Mouse (Mus musculus) embryo, embryonic 10 days (tissue): ENCODE measurements around the gene Thsd7a.
A peak's percentile ranks its signal among the peaks of the same experiment; 100 is the strongest.

ENCODE experiments used
- DNase-seq: peaks from one replicate; pipeline ENCODE4 v3.0.0-alpha.2; 2015; ENCODE audit warnings: low spot score

Gene Thsd7a

DNA sequence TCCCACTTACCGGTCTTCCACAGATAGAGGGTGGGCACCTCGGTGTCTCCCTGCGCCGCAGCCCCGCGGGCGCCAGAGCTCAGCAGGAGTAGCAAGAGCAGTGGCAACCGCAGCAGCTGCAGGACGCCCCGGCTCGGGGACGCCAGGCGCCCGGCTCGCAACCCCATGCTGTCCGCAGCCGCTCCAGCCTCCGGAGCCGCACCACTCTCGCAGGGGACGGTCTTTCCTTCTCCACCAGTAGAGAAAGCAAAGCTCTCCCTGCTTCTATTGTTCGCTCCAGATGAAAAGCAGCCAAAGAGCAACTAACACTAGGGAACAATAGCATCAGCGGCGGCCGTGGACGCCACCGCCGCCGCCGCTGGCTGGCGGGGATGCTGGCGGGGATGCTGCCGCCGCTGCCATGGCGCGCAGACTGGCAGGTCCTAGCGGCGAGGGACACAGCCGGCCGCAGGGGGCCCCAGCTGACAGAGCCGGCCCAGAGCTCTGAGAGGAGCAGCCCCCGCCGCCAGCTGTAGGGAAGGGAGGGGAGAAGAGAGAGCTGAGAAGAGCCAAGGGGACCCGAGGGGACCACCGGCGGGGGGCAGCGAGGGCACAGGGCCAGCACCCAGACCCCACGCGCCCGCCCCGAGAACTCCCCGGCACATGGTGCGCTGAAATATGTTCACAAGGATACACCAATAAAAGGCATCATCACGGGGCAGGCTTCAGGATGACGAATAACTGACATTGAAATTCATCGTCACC is at the start of gene Thsd7a:
Gene Thsd7a, minus strand, starts transcription at position 624 of the 744 bp plus-strand sequence.
- DNase-seq, result peak; percentile 61

DNA sequence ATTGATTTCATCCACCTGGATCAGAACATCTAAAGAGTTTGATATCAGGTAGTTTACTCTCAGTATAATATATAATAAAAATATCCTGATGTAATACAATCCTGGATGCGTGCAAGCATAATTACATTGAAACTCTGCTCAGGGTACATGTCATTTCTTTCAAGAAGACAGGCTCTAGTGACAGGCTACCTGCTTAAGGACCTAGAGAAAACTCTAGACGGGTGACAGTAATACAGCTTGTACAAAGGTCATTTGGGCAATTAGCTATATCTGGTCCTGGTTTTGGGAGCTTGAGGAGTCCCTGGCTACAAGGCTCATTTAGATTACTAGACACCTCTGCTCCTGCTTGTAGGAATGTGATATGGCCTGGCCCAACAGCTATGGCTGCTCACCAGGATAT is 37.9 kb upstream of the Thsd7a start:
- no peak for DNase-seq

DNA sequence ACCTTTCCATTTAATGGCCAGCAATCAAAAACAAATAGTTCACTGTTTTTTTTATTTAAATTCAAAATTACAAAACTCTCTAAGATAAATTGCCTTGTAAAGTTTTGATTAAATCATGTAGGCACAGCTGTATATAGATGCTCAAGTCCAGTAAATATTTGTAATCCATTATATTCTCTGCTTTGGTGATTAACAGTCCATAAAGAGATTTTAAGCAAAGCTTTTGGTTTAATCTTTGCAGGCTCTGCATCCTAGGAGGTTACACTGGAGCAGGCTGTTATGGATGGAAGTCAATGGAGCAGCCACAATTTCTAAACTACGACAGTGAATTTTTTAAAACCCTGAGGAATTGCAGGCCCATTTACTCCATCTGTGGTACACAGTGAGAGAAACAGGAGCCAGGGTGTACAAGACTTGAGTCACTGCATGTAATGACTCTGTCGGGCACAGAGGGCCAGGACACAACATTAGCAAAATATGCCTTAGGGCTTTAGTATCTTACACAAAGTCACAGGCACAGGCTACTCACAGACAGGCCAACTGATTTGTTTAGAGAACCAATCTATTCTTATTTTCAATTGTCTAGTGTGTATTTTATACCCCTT is 37.3 kb upstream of the Thsd7a start:
- no peak for DNase-seq

DNA sequence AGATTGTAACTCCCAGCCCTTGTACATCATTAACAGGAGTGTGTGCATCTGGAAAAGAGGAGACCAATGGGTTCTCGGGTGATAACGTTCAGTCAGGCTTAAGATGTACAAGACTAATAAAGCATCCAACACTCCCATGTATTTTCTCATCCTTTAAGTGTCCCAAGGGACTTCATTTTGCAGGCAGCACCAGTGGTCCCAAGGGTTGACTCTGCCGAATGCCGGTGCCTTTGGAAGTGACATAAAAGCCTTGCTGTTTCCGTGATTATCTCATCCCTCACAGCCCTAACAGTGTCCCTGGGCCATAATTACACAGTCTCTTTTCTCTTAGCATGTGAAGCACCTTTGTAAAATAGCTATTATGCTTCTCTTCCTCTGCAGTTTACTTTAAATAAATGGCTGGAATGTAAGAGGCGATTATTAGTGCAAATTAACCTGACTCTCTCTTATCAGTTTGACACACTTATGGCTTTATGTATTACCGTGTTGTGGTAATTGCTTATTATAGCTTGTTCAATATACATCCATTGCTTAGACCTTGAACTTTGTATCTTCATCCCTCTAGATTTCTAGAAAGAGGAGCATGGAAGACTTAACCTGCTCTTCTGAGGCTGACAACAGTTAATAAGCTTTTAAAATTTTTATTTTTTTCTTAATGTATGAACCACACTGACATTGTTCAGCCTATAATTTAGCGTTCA is 35.9 kb upstream of the Thsd7a start:
- peak; percentile 6 for DNase-seq

DNA sequence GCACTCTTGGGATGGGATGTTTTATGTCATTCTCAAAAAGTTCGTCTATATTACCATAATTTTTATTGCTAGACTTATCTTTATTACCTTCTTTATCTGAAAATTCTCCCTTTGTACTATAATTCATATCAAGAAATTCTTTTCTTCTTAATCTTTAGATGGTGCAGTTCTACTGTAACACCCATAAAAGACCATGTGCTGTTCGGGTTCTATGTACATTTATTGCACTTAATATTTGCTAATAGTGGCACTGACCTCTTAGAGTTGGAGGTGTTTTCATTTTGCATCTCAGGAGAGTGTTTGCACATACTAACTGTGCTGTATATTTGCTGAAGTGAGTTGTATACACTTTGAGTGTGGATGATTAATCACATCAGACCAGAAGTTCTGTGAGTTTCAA is 23.6 kb upstream of the Thsd7a start:
- DNase-seq, result no peak

DNA sequence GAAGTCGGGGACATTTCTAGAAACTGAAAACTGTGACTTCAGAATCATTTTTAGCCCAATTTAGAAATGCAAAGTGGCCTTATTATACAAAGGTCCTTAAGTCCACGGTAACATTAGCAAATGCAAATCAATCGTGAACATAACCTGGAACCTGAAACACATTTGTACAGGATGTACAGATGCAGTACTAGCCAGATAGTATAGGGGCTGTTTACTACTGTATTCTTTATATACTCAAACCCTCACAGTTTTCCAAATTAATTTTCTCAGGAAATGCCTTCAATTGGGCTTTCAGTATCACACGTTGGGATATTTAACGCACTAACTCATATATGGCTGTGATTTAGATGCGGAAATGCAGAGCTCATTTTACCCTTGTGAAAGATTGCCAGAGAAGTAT is 16.0 kb upstream of the Thsd7a start:
- no peak for DNase-seq

DNA sequence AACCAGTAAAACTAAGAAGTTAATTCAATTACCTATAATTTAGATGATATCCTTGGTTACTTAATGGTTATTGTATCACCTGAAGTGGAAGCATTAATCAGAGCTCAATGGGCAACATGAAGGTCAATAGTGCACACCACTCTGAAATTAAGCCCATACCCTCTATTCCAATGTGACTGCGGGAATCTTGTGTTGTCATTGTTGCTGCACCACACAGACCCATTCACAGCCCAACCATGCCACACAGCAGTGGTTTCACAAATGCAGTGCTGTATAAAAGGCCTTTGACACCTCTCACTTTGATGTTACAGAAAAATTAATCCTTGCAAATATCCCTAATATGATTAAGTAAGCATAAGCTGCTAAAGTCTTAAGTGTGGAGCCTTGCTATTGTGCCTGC is 15.4 kb upstream of the Thsd7a start:
- no peak for DNase-seq

DNA sequence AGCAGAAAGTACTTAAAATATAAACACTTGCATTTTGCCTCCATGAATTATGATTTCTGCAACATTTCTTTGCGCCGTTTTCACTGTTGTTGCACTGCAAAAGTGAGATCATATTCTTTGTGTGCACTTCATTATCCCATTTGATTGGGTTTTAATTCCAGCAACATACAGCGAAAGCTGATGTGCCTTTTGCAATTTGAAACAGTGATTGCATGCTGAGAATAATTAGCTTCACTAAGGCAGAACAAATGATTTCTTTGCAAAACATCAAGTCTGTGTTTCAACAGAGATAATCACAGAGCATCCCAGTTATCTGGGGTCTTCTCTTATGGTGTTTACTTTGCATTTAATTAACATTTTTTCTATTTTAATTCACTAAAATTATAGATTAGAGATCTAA is 14.6 kb upstream of the Thsd7a start:
- no peak for DNase-seq

DNA sequence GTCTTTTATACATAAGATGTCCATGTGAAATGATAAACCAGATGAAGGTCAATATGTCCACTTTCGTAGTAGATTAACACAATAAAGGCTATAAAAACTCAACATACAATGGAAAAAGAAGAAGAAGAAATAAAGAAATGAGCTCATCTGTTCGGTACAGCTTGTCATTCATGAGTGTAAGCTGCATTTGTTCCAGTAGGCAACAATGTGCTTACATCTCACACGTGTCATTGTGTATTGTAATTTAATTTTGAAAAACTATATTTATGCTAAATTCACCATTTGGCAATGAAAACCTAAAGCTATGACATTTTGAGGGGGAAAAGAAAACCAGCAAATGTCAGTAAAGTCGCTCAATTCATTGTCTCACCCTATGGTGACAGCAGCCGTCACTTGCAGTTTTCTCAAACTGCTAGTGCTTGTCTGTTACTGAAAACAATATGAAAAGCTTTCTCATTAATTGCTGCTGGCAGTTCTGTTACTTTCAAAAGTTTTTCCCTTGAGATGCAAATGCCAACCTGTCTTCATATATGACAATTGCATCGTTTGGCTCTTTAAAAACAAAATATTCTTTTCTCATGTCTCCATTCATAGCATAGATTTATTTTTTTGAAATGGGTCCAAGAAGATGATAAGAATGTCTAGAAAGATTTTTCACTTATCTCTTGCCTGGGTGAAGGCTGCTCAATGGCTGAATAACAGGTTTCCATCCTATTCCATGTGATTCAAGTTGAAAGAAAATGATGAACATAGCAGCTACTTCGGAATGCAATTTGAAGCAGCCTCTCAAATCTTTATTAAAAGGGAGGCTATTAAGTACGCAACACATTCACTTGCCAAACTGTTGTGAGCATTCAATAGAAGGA is 10.4 kb upstream of the Thsd7a start:
- DNase-seq, result no peak

DNA sequence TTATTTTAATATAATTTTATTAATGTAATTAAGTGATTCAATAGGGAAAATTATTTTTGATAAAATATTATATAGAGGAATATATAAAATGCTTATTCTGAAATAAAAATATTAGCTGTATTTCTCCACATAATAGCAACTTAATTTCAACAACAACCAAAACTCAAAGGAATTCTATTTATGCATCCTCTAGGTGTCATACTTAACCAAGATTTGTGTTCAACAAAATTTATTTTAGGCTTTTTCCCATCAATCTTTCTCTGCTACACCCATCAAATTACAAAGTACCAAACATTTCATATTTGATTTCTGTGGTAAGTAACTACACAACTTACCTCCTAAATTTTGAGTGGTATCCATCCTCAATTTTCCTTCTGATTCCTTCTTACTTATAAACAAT is 3.1 kb upstream of the Thsd7a start:
- DNase-seq, result no peak

DNA sequence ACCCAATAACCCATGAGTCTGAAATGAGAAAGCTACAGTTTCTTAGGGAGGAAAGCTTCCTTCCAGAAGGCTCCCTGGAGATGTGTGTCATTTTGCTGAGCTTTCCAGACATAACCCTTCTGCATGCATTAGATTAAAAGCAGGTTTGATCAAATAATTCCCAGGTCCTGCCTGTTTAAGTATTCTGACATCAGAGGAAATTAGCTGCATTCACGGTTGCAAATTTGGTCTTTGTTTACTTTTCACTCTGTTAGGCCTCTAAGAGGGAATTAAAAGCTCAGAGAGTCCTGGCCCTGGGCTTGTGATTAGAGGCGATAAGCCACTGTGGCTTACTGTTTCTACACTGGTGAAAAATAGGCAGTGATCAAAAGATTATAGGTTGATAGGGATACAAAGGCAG is 1.2 kb upstream of the Thsd7a start:
- peak; percentile 6 for DNase-seq

DNA sequence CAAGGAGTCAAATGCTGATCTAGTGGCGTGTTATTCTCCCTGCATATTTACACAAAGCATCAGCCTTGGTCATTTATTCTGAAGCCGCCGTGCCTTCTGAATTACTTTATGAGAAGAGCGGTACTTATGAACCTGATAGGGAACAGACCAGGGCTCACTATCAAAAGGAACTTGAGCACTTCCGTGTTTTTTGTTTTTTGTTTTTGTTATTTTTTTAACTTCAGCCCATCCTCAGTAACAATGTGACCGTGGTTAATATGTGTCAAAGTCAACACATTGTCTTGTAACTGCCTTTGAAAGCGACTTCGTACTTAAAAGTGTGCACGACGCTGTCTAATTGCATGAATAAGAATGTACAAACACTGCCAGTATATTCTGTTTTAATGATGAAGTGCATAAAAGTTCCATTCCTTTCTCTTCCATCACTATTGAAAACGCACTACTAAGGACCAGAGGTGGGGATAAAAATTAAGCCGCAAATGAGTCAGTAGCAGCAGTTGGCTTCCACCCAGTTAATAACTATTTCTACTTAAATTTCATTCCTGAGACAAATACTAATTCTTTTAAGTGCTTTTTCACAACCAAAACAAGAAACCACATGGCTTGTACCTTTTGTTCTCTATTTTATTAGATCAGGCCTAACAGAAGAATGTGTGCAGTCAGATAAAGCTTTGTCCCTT is 461 bp upstream of the Thsd7a start:
- DNase-seq, result peak; percentile 5

DNA sequence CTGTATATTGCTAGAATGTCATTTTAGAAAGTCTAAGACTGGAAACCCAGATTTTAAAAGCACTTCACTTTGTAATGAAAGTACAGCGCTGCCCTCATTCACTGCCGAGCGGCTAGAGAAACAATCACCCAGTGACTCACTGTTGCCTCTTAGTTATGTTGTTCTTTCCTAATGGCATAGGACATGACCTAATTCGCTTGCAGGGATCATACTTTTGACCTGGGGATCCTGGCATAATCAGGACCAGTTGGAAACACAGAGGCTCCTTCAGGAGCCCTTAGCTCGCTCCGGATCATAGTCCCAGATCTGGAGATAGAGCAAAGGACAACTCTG is 790 bp downstream of the Thsd7a start:
- DNase-seq, result peak; percentile 51

DNA sequence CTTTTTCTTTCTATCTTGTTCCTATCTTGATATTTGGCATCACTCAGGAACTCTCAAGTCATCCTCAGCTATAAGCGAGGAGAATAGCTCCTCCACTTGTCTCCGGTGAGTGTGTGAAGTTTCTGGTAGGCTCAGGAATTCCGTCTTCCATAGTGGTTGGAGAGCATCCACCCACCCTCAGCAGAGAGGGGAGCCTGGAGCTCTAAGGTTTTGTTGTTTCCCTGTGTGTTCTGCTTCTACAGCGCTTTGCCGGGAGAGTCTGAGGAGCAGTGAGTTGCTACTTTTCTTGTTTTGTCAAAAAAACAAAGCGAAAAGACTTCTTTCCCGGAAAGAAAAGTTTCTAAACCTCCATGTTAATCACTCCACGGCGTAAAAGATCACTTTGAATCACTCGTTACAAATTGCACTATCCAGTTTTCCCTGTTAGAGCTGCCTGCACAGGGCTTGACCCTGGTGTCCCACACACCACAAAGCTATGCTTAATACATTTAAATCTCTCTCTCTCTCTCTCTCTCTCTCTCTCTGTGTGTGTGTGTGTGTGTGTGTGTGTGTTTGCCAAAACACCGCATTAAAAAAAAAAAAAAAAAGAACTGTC is 1.3 kb downstream of the Thsd7a start:
- peak; percentile 21 for DNase-seq

DNA sequence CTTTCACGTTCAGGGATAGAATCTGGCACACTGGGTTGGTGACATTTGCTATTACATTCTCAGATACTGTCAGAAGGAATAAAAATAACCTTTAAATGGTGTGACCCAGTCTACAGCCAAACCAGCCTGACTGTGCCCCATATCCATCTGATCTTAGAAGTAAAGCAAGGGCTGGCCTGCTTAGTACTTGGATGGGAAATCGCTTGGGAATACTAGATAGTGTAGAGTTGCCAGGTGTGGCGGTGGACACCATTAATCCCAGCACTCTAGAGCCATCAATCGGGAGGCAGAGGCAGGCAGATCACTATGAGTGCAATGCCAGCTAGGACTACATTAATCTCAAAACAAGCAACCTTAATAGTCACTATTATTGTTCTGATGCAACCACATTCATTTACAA is 6.4 kb downstream of the Thsd7a start:
- DNase-seq, result no peak

DNA sequence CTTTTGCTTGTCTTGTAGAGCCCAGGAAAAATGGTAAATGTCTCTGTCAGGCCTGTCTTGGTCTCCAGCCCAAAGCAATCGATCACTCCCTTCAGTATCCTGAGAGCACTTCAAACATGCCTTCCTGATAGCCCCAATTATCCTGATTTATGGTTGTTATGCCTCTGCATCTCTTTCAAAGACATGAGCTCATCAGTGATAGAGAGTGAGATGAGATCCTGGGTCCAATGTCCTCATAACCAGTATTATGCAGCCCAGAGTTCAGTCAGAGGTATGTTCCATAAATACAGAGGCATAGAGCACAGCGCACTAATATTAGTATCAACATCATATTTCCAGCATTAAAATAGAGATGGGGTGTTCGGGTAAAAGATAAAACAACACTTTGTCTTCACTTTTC is 15.3 kb downstream of the Thsd7a start:
- peak; percentile 18 for DNase-seq

DNA sequence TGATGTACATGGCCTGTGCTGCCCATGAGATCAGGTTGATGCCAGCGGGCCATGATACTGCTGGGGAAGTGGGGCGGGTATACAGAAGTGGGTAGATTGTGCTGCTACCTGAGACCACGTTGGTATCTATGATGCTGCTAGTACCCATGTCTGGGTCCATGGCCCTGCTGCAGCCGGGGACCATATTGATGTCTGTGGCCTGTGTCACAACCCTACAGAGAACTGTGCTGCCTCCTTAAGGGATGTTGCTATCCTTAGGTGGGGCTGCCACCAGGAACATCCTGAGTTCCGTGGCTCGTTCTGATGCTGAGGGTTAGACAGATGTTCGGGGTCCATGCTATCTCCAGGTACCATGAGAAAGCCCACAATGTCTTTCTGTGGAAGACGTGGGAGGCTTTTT is 33.1 kb downstream of the Thsd7a start:
- DNase-seq, result no peak

DNA sequence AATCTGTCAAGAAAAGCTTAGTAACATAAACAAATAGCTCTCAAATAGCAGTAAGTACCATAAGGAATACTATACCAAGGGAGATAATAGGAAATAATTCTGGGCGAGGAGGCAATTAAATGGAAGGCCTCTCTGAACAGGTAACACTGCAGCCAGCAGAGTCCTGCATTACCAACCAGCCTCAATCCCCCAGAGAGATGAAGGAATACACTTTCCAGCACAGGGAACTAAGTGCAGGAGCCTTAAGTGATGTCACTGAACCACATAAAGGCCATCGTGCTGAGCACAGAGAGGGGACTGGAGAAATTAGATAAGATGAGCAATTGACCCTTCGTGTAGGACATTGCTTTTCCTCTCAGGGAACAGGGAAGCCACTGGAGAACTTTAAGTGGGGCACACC is 36.6 kb downstream of the Thsd7a start:
- DNase-seq, result no peak

DNA sequence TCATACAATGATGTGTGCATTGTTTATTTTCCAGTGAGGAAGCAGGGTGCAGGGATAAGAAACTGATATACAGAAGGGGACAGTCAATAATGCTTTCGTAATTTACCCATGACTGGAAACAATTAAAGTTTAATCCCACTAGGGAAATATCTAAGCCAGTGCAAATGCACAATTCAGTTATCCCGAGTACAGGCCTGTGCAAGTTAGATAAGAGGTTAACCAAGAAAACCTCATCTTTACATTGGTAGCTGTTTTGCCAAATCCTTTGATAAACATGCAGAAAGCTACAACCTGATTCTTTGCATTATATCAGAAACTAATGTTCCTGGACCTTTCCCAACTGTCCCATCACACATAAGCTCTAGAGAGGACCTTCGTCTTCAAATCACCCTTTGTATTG is 46.3 kb downstream of the Thsd7a start:
- DNase-seq, result no peak

DNA sequence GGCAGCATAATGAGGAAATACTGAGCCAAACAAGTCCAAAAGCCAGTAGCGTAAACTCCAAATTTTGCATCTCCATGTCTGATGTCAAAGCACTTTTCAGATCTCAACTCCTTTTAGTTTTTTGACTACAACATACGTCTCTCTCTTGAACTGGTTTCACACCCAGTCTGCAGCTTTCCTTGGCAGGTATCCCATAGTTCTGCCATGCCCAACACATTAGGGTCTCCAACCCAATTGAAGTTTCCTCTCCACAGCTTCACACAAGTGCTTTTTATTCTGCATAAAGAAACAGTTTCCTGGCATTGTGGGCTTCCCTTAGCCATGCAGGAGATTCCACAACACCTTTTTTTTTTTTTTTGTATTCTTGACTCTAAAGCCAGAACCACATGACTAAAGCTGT is 50.1 kb downstream of the Thsd7a start:
- DNase-seq, result no peak

DNA sequence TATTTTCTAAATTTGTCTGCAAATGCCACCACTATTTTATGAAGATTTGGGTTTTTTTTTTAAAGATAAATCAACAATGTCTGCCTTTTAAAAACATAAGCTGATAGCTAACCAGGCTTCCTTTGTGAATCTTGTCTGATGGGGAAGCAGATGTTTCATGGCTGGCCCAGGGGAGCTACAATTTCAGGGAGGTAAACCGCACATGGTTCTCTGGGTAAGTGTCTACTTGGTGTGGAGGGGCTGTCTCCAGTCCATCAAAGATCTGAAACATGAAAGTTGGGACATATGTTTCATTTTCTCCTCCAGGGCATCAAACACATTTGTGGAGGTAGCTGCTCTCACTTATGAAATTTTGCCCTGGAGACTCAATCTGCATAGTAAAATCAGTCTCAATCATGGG is 55.5 kb downstream of the Thsd7a start:
- DNase-seq, result no peak

DNA sequence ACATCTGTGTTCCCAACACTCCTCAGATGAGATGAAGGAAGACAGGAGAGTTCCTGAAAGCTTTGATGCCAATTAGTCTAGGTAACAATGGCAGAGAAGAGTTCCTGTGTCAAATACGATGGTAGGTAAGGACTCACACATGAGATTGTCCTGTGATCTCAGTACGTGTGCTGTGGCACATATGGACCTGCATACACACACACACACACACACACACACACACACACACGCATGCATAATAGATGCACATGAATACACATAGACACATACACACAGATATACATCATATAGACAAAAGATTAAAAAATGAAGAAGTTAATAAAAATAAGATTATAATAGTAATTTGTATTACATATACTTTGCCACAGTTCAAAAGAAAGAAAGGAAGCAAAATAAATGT is 56.0 kb downstream of the Thsd7a start:
- no peak for DNase-seq
